Mouse (Mus musculus): ENCODE results near the gene Cadps2. TPM values are rescaled to one million over a fixed set of nuclear protein-coding genes. Genes with fewer than 3 reads are reported as not detected.

The Cadps2 gene
- polyA plus RNA-seq, 1 experiment, result 0.90 TPM

DNA sequence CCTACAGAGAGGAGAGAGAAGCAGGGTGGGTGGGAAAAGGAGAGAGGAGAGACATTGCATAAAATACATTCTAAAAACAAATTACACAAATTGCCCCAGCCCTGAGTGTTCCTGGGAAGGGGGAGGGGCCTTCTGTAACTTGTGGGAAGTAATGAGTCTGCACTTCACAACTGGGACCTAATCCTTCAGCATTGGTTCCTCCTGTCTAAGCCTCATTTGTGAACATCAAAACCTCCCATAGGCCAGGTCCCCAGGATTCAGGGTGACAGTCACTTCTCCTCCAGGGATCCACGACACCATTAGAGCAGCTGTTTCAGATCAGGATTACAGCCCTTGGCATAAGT lies 456.2 kb downstream of the Cadps2 start:
- H3K36me3 ChIP-seq (ENCODE audit: control insufficient read depth, insufficient read depth, low read length, poor library complexity, severe bottlenecking), result no peaks in the 10 kb centered on the region
- no peak overlapping the region for H3K9ac ChIP-seq (ENCODE audit: low read depth, poor library complexity, severe bottlenecking)
- H3K4me3 ChIP-seq (ENCODE audit: low read depth, low read length), result no peak overlapping the region
- no peak overlapping the region for H3K27ac ChIP-seq (ENCODE audit: insufficient read depth, low read length)
- no peaks in the 10 kb centered on the region for H3K4me1 ChIP-seq (ENCODE audit: control insufficient read depth, insufficient read depth, low read length)
- no peak for TF ChIP-seq POLR2A (IDR thresholded peaks at IDR 0.05; ENCODE audit: insufficient read depth, low read length)
- no peak for TF ChIP-seq CTCF (IDR thresholded peaks at IDR 0.05; ENCODE audit: low read depth, low read length)
- no peak for TF ChIP-seq EP300 (IDR thresholded peaks at IDR 0.05; ENCODE audit: insufficient read depth, low read depth, low read length)
- no peaks in the 10 kb centered on the region for H3K9me3 ChIP-seq (replicated peaks; ENCODE audit: control insufficient read depth, insufficient read depth, low read length, poor library complexity, severe bottlenecking)
- H3K27me3 ChIP-seq (ENCODE audit: control insufficient read depth, insufficient read depth, low read length, poor library complexity, severe bottlenecking), result no peaks in the 10 kb centered on the region

DNA sequence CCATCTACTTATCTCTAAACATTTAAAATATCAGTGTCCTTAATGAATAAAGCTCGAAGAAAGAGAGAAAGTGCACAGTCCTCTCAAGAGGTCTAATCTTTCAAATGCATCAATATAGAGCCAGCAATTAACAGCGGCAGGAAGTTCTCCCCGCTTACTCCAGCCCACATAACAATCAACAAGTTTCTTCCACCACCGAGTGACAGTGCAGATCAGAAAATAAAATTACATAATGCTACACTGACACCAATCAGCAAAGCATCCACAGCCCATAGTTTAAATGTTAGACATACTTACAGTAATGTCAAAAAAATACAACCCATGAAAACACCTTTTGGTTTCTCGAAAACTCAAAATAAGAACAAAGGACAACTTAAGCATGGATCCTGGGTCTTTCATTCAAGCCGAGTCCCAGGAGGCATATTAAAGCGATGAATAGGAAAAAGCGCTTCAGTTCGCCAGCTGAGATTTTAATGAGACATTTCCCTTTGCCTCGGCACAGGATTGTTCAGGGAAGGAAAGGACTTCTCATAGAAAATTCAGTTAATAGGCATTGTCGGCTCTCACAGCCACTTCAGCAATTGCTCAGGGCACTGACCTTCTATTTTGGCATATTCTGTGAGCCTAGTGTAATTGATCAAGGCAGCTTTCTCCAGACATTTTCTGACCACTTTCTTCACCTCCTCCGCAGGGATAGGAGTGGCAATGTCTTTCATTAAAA lies 456.8 kb downstream of the Cadps2 start:
- no peaks in the 10 kb centered on the region for H3K27me3 ChIP-seq (ENCODE audit: control insufficient read depth, insufficient read depth, low read length, poor library complexity, severe bottlenecking)
- H3K36me3 ChIP-seq (ENCODE audit: control insufficient read depth, insufficient read depth, low read length, poor library complexity, severe bottlenecking), result no peaks in the 10 kb centered on the region
- H3K9me3 ChIP-seq (replicated peaks; ENCODE audit: control insufficient read depth, insufficient read depth, low read length, poor library complexity, severe bottlenecking), result no peaks in the 10 kb centered on the region
- no peak overlapping the region for H3K9ac ChIP-seq (ENCODE audit: low read depth, poor library complexity, severe bottlenecking)
- no peaks in the 10 kb centered on the region for H3K4me1 ChIP-seq (ENCODE audit: control insufficient read depth, insufficient read depth, low read length)
- TF ChIP-seq POLR2A (IDR thresholded peaks at IDR 0.05; ENCODE audit: insufficient read depth, low read length) (no peak), EP300 (IDR thresholded peaks at IDR 0.05; ENCODE audit: insufficient read depth, low read depth, low read length) (no peak), CTCF (IDR thresholded peaks at IDR 0.05; ENCODE audit: low read depth, low read length) (no peak)
- no peak overlapping the region for H3K27ac ChIP-seq (ENCODE audit: insufficient read depth, low read length)
- no peak overlapping the region for H3K4me3 ChIP-seq (ENCODE audit: low read depth, low read length)

DNA sequence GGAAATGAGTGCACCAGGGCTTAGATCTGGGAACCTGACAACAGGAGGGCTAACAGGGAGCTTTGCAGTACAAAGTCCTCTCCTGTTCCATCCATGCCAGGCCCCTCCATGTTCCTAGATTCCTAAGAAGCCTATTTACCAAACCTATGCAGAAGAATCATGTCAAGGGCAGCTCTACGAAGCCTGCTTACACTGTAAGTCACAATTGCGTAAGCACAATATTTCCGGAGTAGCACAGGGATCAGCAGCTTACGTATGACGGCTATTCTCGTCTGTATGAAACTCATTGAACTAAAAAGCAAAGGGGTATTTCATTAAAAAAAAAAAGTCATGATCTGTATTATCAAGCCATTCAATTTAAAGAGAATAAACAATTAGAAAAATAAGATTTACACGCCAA lies 462.9 kb downstream of the Cadps2 start:
- no peaks in the 10 kb centered on the region for H3K9me3 ChIP-seq (replicated peaks; ENCODE audit: control insufficient read depth, insufficient read depth, low read length, poor library complexity, severe bottlenecking)
- H3K9ac ChIP-seq (ENCODE audit: low read depth, poor library complexity, severe bottlenecking), result no peak overlapping the region
- H3K4me3 ChIP-seq (ENCODE audit: low read depth, low read length), result no peak overlapping the region
- H3K36me3 ChIP-seq (ENCODE audit: control insufficient read depth, insufficient read depth, low read length, poor library complexity, severe bottlenecking), result no peaks in the 10 kb centered on the region
- no peak overlapping the region for H3K27ac ChIP-seq (ENCODE audit: insufficient read depth, low read length)
- H3K27me3 ChIP-seq (ENCODE audit: control insufficient read depth, insufficient read depth, low read length, poor library complexity, severe bottlenecking), result no peaks in the 10 kb centered on the region
- no peaks in the 10 kb centered on the region for H3K4me1 ChIP-seq (ENCODE audit: control insufficient read depth, insufficient read depth, low read length)
- TF ChIP-seq CTCF (IDR thresholded peaks at IDR 0.05; ENCODE audit: low read depth, low read length), result no peak
- no peak for TF ChIP-seq POLR2A (IDR thresholded peaks at IDR 0.05; ENCODE audit: insufficient read depth, low read length)
- no peak for TF ChIP-seq EP300 (IDR thresholded peaks at IDR 0.05; ENCODE audit: insufficient read depth, low read depth, low read length)

DNA sequence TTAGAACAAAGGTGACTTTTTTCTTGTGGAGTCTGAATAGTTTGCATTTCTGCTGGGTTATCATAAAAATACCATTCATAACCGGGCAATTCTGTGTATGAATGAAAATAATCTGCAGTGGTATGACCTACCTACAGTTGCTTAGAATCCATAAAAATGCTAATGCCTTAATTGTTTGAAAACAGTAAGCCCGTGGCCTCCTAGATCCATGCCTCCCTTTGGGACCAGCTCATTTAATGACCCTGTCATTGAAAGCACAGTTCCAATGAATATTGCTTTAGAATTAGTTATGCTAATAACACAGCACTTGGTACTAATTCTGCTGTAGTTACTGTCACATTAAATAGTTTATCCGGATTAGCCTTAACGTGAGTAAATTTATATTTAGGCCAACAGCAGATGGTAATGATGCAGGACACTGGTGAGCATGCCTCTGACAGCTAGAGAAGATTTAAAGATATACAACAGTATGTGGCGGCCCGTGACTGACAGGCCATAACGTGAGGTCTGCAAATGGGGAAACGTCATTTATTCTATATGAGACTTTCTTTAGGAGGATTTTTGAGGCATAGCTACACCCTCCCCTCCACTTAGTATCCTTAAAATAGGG lies 477.3 kb downstream of the Cadps2 start:
- H3K4me3 ChIP-seq (ENCODE audit: low read depth, low read length), result no peak overlapping the region
- H3K36me3 ChIP-seq (ENCODE audit: control insufficient read depth, insufficient read depth, low read length, poor library complexity, severe bottlenecking), result no peaks in the 10 kb centered on the region
- H3K27me3 ChIP-seq (ENCODE audit: control insufficient read depth, insufficient read depth, low read length, poor library complexity, severe bottlenecking), result no peaks in the 10 kb centered on the region
- no peak overlapping the region for H3K27ac ChIP-seq (ENCODE audit: insufficient read depth, low read length)
- no peak for TF ChIP-seq POLR2A (IDR thresholded peaks at IDR 0.05; ENCODE audit: insufficient read depth, low read length)
- TF ChIP-seq CTCF (IDR thresholded peaks at IDR 0.05; ENCODE audit: low read depth, low read length), result no peak
- TF ChIP-seq EP300 (IDR thresholded peaks at IDR 0.05; ENCODE audit: insufficient read depth, low read depth, low read length), result no peak
- H3K4me1 ChIP-seq (ENCODE audit: control insufficient read depth, insufficient read depth, low read length), result no peaks in the 10 kb centered on the region
- no peaks in the 10 kb centered on the region for H3K9me3 ChIP-seq (replicated peaks; ENCODE audit: control insufficient read depth, insufficient read depth, low read length, poor library complexity, severe bottlenecking)
- H3K9ac ChIP-seq (ENCODE audit: low read depth, poor library complexity, severe bottlenecking), result no peak overlapping the region

DNA sequence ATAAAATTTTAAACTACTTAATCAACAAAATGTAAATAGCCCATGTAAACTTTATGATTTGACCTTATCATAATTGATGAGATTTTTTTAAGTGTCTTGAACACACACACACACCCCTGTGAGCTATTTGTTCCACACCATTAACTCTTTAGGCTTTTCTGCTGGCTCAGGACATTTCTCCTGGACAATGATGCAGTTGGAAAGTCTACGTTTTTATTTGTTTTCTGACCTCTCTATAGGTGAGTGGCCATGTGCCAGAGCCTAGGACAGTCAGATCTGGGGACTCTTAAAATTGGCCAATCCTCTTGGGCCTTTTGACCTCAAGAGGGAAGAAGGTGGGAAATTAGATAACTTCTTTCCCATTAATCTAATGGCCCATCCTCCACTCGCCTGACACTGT lies 478.6 kb downstream of the Cadps2 start:
- Histone ChIP-seq H3K36me3 (ENCODE audit: control insufficient read depth, insufficient read depth, low read length, poor library complexity, severe bottlenecking) (no peaks in the 10 kb centered on the region), H3K9me3 (replicated peaks; ENCODE audit: control insufficient read depth, insufficient read depth, low read length, poor library complexity, severe bottlenecking) (no peaks in the 10 kb centered on the region), H3K27me3 (ENCODE audit: control insufficient read depth, insufficient read depth, low read length, poor library complexity, severe bottlenecking) (no peaks in the 10 kb centered on the region), H3K4me1 (ENCODE audit: control insufficient read depth, insufficient read depth, low read length) (peaks cover 2% of the 10 kb centered on the region), H3K27ac (ENCODE audit: insufficient read depth, low read length) (no peak overlapping the region), H3K4me3 (ENCODE audit: low read depth, low read length) (no peak overlapping the region), H3K9ac (ENCODE audit: low read depth, poor library complexity, severe bottlenecking) (no peak overlapping the region)
- no peak for TF ChIP-seq EP300 (IDR thresholded peaks at IDR 0.05; ENCODE audit: insufficient read depth, low read depth, low read length)
- no peak for TF ChIP-seq POLR2A (IDR thresholded peaks at IDR 0.05; ENCODE audit: insufficient read depth, low read length)
- TF ChIP-seq CTCF (IDR thresholded peaks at IDR 0.05; ENCODE audit: low read depth, low read length), result no peak

DNA sequence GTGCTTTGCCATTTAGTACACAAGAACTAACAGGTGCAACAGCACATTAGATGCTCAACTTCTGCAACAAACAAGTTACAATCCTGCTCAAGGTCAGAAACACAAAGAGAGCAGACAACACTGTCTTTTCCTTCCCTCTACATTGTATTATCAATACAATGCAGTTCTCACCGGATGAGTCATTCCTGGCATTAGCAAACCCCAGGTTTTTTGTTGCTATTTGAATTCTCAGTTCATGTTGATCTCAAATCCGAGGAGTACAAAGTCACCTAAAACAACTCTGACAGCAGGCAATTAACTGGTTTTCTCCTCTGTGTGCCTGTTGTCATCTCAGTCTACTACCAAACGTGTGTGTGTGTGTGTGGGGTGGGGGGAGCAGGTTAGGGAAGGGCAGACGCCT lies 483.1 kb downstream of the Cadps2 start:
- Histone ChIP-seq H3K27me3 (ENCODE audit: control insufficient read depth, insufficient read depth, low read length, poor library complexity, severe bottlenecking) (no peaks in the 10 kb centered on the region; the same call in 1 of the 2 replicates), H3K4me1 (ENCODE audit: control insufficient read depth, insufficient read depth, low read length) (peaks cover 2% of the 10 kb centered on the region), H3K4me3 (ENCODE audit: low read depth, low read length) (no peak overlapping the region), H3K27ac (ENCODE audit: insufficient read depth, low read length) (no peak overlapping the region), H3K36me3 (ENCODE audit: control insufficient read depth, insufficient read depth, low read length, poor library complexity, severe bottlenecking) (no peaks in the 10 kb centered on the region), H3K9me3 (replicated peaks; ENCODE audit: control insufficient read depth, insufficient read depth, low read length, poor library complexity, severe bottlenecking) (no peaks in the 10 kb centered on the region), H3K9ac (ENCODE audit: low read depth, poor library complexity, severe bottlenecking) (no peak overlapping the region)
- TF ChIP-seq POLR2A (IDR thresholded peaks at IDR 0.05; ENCODE audit: insufficient read depth, low read length) (no peak), CTCF (IDR thresholded peaks at IDR 0.05; ENCODE audit: low read depth, low read length) (no peak), EP300 (IDR thresholded peaks at IDR 0.05; ENCODE audit: insufficient read depth, low read depth, low read length) (no peak)
